Mouse (Mus musculus) heart, embryonic 11.5 days (tissue): Measurements from ENCODE around the gene Nbeal1. TPM values are rescaled to one million over a fixed set of nuclear protein-coding genes. Genes with fewer than 3 reads are reported as not detected.

Experiments
- ATAC-seq: fragments of 200-750 bp; cut with Nextera tagmentation; replicated peaks from 2 replicates; pipeline ENCODE4 v1.8.0; 2017; ENCODE audit warnings: moderate library complexity; ENCODE audit not compliant: insufficient number of reproducible peaks, low FRiP score, low TSS enrichment
- H3K27ac ChIP-seq: fragments of 300-500 bp; sonication (generic); 2 replicates; pipeline ENCODE4 v1.5.1; 2014; ENCODE audit warnings: mild to moderate bottlenecking, low read depth, low read length
- H3K27me3 ChIP-seq: fragments of 300-500 bp; sonication (generic); 2 replicates; pipeline ENCODE4 v1.6.1; 2014; ENCODE audit warnings: mild to moderate bottlenecking, low read length, mixed read lengths; ENCODE audit not compliant: control insufficient read depth, insufficient read depth
- H3K36me3 ChIP-seq: fragments of 300-500 bp; sonication (generic); 2 replicates; pipeline ENCODE4 v1.6.1; 2014; ENCODE audit warnings: mild to moderate bottlenecking, low read length, moderate library complexity, mixed read lengths; ENCODE audit not compliant: control insufficient read depth, insufficient read depth
- H3K4me1 ChIP-seq: fragments of 300-500 bp; sonication (generic); 2 replicates; pipeline ENCODE4 v1.6.1; 2014; ENCODE audit warnings: low read length; ENCODE audit not compliant: control insufficient read depth, insufficient read depth
- H3K4me2 ChIP-seq: fragments of 300-500 bp; sonication (generic); 2 replicates; pipeline ENCODE4 v1.6.1; 2014; ENCODE audit warnings: mild to moderate bottlenecking, moderate library complexity
- H3K4me3 ChIP-seq: fragments of 300-500 bp; sonication (generic); 2 replicates; pipeline ENCODE4 v1.5.1; 2014; ENCODE audit warnings: low read depth, low read length
- H3K9ac ChIP-seq: fragments of 300-500 bp; sonication (generic); 2 replicates; pipeline ENCODE4 v1.6.1; 2014; ENCODE audit warnings: mild to moderate bottlenecking, low read depth, low read length, moderate library complexity
- H3K9me3 ChIP-seq: fragments of 300-500 bp; sonication (generic); replicated peaks from 2 replicates; pipeline ENCODE4 v1.6.1; 2016; ENCODE audit warnings: low read length; ENCODE audit not compliant: control insufficient read depth
- WGBS: fragments of 180-500 bp; shearing (Covaris S2); extraction: QIAGEN DNeasy Blood & Tissue Kit; methylation state at CpG from one replicate; pipeline ENCODE4 v1.1.7; 2014; ENCODE audit not compliant: insufficient replicate concordance; 5-methylcytosine and 5-hydroxymethylcytosine counted together
- polyA plus RNA-seq: library from polyadenylated mRNA; unstranded; fragments of >200 nt; fragmentation: Nextera tagmentation; extraction: Ambion mirVana; gene quantifications from 2 replicates; pipeline ENCODE4 v1.2.1, GENCODE M21; 2014

Nbeal1 gene
- 9.0 and 10.1 TPM in 2 replicates for polyA plus RNA-seq

DNA sequence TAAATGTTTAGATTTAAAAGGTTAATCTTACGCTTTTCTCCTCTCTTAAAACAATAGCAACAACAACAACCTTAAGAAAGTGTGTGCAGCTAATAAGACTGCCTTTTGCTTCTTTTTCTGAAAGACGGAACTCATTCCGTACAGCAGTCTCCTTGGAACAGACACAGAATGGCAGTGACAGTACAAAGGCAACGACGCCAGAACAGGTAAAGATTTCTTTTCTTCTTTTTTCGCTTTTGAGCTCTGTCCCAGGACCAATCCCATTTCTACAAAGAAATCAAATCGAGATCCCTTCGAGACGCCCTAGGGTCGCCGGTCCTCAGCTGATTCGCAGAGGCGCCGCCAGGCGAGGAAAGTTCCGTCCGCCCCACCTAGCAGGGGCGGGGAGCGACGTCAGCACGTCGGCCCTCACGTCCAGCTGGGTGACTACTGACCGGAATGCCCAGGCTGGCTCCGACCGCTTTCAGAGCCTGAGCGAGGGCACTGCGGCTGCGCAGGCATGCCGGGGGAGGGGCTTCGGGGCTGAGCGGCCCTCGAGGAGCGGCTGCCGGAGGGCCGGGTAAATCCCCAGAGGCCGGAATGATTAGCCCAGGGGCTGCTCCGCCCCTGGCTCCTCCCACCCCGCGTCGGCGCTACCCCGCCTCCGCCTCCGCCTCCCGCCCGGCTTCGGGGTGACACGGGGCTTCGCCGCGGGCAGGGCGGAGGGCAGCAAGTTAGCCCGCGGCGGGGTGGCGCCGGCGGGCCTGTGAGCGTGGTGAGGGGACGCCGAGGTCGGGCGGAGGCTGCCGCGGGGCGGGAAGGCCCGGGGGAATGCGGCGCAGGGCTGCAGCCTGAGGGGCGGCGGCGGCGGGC, at the start of gene Nbeal1:
Nbeal1 (plus strand) TSS at position 668 of the 852 bp plus-strand sequence.
- peak within 1 kb of the TSS; percentile 92 for H3K9ac ChIP-seq
- ATAC-seq, result peak; percentile 98
- peak within 1 kb of the TSS; percentile 64 for H3K4me2 ChIP-seq
- no peaks in the 10 kb centered on the region for H3K27me3 ChIP-seq
- peak within 1 kb of the TSS; percentile 79 for H3K4me3 ChIP-seq
- WGBS, result under 1% methylated on average over 65 of the region's 74 CpGs
- H3K27ac ChIP-seq, result peak within 1 kb of the TSS; percentile 97
- no peaks in the 10 kb centered on the region for H3K36me3 ChIP-seq
- no peaks in the 10 kb centered on the region for H3K4me1 ChIP-seq
- no peaks in the 10 kb centered on the region for H3K9me3 ChIP-seq

DNA sequence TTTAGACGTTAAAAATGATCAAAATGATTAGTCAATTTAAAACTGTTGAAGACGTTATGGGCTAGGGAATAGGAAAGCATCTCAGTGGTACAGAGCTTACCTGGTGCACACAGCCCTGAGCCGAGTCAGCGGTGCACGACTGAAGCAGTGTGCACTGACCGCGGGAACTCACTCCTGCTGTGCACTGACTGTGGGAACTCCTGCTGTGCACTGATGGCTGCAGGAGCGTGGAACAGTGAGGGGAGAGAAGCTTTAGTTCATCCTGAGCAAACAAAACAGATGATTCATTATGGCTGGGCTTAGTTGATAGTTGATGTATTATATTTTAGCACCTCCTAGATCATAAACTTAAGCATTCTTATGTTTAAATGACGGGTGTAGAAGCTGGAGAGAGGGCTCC, 43.1 kb upstream of the Nbeal1 start:
- 51% methylated on average over 9 of the region's 9 CpGs for WGBS

DNA sequence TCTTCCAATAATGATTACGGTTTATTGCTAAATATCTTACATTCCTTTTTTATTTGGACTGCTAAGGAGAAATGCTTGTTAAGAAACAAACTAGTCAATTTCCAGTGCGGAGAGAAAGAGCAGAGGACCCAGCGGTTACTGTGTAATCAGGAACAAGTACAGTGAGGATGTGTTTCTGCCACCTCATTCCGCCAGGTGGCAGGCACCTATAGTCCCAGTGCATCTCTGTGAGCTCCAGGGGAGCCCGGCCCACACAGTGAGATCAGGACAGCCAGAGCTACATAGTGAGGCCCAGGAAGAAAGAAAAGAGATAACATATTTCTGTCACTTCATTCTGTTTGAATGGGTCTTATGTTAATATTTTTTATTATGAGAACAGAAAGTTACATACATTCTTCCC, 27.7 kb upstream of the Nbeal1 start:
- no peak overlapping the region for H3K4me3 ChIP-seq
- no peaks in the 10 kb centered on the region for H3K4me1 ChIP-seq
- no peaks in the 10 kb centered on the region for H3K36me3 ChIP-seq
- H3K9ac ChIP-seq, result no peak overlapping the region
- H3K9me3 ChIP-seq, result no peaks in the 10 kb centered on the region
- no peak overlapping the region for H3K27ac ChIP-seq
- 58% methylated on average over 5 of the region's 5 CpGs for WGBS
- ATAC-seq, result no peak
- no peaks in the 10 kb centered on the region for H3K27me3 ChIP-seq
- no peak overlapping the region for H3K4me2 ChIP-seq

More for the DNA sequence above, 43.1 kb upstream of the Nbeal1 start:
- no peak for ATAC-seq
- H3K27ac ChIP-seq, result no peak overlapping the region
- no peaks in the 10 kb centered on the region for H3K4me1 ChIP-seq
- H3K27me3 ChIP-seq, result no peaks in the 10 kb centered on the region
- H3K4me3 ChIP-seq, result no peak overlapping the region
- no peaks in the 10 kb centered on the region for H3K9me3 ChIP-seq
- H3K36me3 ChIP-seq, result no peaks in the 10 kb centered on the region
- no peak overlapping the region for H3K4me2 ChIP-seq
- no peak overlapping the region for H3K9ac ChIP-seq

DNA sequence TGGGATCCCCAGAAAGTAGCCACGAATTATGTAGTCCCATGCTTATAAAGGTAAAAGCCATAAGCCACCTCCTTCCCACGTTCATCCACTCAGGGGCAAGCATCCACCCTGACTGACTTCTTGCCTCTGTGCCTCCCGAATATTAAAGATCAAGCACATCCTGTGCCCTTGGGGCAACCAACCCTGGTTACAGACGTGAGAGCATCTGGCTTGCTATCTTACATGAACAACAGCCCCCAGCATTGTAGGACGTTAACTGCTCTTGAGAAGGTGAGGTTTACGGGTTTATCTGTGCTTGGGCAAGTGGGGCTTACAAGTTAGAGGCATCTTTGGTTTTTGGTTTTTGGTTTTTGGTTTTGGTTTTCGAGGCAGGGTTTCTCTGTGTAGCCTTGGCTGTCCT, 23.7 kb upstream of the Nbeal1 start:
- Histone ChIP-seq H3K4me3 (no peak overlapping the region), H3K4me1 (no peaks in the 10 kb centered on the region), H3K4me2 (no peak overlapping the region), H3K9ac (no peak overlapping the region), H3K36me3 (no peaks in the 10 kb centered on the region), H3K27me3 (no peaks in the 10 kb centered on the region), H3K9me3 (no peaks in the 10 kb centered on the region), H3K27ac (no peak overlapping the region)
- 67% methylated on average over 7 of the region's 7 CpGs for WGBS
- ATAC-seq, result no peak

DNA sequence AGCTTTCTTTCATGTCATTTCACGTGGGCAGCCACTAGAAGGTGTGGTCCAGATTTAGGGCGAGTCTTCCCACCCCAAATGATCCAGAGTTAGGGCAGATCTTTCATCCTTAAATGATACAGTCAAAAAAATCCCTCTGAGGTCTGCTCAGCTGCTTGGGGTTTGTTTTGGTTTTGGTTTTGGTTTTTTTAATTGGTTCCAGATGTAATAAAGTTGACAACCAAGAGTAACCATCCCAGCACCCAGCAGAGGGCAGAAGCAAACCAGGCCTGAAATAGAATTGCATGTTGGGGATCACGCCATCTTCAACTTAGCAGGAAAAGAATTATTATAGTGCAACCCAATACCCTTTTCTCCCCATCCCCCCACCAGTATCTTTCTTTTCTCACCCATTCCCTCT, 22.0 kb upstream of the Nbeal1 start:
- no peaks in the 10 kb centered on the region for H3K9me3 ChIP-seq
- no peaks in the 10 kb centered on the region for H3K27me3 ChIP-seq
- H3K4me2 ChIP-seq, result no peak overlapping the region
- H3K36me3 ChIP-seq, result no peaks in the 10 kb centered on the region
- no peak for ATAC-seq
- no peak overlapping the region for H3K27ac ChIP-seq
- H3K4me3 ChIP-seq, result no peak overlapping the region
- 52% methylated on average over 3 of the region's 3 CpGs for WGBS
- no peaks in the 10 kb centered on the region for H3K4me1 ChIP-seq
- no peak overlapping the region for H3K9ac ChIP-seq

DNA sequence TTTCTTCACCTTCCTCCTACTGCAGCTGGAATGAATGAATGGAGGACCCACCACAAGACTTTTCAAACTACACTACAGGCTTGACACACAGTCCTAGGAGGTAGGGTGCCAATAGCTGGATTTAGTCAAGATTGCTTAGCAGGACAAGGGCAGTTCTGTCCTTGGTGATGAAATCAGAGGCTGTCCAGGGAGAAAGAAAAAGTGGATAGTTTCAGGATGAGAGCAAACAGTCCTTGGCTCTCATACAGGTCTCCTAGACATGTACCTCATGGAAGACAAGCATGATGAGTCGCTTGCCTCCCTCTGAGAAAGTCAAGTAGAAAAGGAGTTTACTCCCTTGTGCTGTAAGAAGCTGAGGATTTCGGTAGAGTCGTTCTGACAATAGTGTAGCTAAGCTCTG, 16.7 kb upstream of the Nbeal1 start:
- no peak overlapping the region for H3K27ac ChIP-seq
- ATAC-seq, result no peak

DNA sequence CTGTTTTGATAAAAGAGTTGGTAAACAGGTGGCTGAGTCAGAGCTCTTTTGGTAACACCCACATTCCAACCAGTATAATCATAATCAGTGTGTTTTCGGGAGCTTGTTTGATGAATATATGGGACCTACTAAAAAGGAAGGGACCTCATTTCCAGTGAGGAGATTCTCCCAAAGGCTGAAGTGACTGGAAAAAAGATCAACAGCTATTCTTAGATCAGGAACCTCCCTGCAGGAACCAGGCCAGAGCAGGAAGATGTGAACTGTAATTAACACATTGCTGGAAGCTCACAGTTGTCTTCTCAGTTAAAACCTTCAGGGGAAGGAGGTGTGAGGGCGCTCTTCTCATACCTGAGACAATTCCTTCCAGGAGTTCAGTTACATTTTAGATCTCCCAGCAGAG, 10.8 kb upstream of the Nbeal1 start:
- Histone ChIP-seq H3K4me2 (no peak overlapping the region), H3K27me3 (no peaks in the 10 kb centered on the region), H3K36me3 (no peaks in the 10 kb centered on the region), H3K4me1 (no peaks in the 10 kb centered on the region), H3K4me3 (no peak overlapping the region), H3K27ac (no peak overlapping the region), H3K9ac (no peak overlapping the region), H3K9me3 (no peaks in the 10 kb centered on the region)
- ATAC-seq, result no peak
- WGBS, result 62% methylated on average over 2 of the region's 2 CpGs

More for the DNA sequence above, 16.7 kb upstream of the Nbeal1 start:
- Histone ChIP-seq H3K4me3 (no peak overlapping the region), H3K36me3 (no peaks in the 10 kb centered on the region), H3K4me2 (no peak overlapping the region), H3K9ac (no peak overlapping the region), H3K9me3 (no peaks in the 10 kb centered on the region), H3K4me1 (no peaks in the 10 kb centered on the region), H3K27me3 (no peaks in the 10 kb centered on the region)
- WGBS, result 87% methylated on average over 3 of the region's 3 CpGs

DNA sequence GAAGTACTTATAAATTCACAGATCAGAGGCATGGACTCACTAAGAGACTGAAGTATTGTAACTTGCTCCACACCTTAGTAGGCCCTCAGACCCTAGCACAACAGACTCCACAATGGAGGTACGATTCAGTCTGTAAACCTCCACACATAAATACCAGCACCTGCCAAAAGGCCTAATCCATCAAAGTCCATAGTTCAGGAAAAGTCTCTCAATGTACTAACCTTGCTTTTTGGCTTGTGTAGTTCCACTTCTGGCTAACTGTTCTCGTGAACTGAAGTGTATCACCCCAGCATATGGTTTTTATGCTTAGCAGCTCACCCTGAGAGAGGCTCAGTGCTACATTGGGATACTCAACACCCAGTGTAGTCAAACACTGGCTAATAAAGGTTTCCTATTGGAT, 10.1 kb upstream of the Nbeal1 start:
- ATAC-seq, result no peak
- 73% methylated on average over 2 of the region's 2 CpGs for WGBS
- no peak overlapping the region for H3K27ac ChIP-seq

DNA sequence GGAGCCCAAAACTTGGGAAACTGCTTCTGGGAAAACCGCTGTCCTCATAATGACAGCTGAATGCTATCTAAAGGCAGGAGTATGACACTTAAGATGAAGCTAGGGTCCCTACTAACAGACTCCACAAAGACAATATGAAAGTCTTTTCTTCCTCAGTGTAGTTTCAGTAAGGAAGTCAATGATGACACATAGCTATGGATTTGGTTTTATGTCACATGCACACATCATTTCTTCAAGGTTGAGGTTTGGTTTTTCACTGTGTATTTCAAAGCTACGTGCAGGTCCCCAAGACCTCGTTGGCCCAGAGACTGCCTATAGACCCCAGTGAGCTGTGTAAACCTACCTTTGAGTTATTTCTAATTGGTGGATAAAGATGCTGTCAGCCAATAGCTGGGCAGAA, 7.3 kb upstream of the Nbeal1 start:
- Histone ChIP-seq H3K4me1 (no peaks in the 10 kb centered on the region), H3K4me3 (no peak overlapping the region), H3K4me2 (no peak overlapping the region), H3K27ac (no peak overlapping the region), H3K36me3 (no peaks in the 10 kb centered on the region), H3K27me3 (no peaks in the 10 kb centered on the region), H3K9ac (no peak overlapping the region), H3K9me3 (no peaks in the 10 kb centered on the region)
- ATAC-seq, result no peak
- WGBS, result 74% methylated on average over 3 of the region's 3 CpGs

More for the DNA sequence above, 10.1 kb upstream of the Nbeal1 start:
- no peaks in the 10 kb centered on the region for H3K4me1 ChIP-seq
- no peaks in the 10 kb centered on the region for H3K27me3 ChIP-seq
- H3K9me3 ChIP-seq, result no peaks in the 10 kb centered on the region
- H3K4me3 ChIP-seq, result no peak overlapping the region
- no peak overlapping the region for H3K9ac ChIP-seq
- no peaks in the 10 kb centered on the region for H3K36me3 ChIP-seq
- H3K4me2 ChIP-seq, result no peak overlapping the region
